Mouse (Mus musculus) olfactory bulb, adult 2 months (tissue): ENCODE measurements around the gene 4430402I18Rik.

Experiments used
- CTCF ChIP-seq: fragments of 200-500 bp; IDR thresholded peaks from 2 replicates; pipeline ENCODE4 v1.5.1; 2012; ENCODE audit warnings: low read depth, mild to moderate bottlenecking, low read length, moderate library complexity; ENCODE audit not compliant: insufficient read depth
- POLR2A ChIP-seq: fragments of 200-500 bp; IDR thresholded peaks from 2 replicates; pipeline ENCODE4 v1.6.1; 2012; ENCODE audit warnings: mild to moderate bottlenecking, low read depth, low read length, moderate library complexity; ENCODE audit not compliant: insufficient read depth

GRCm38 (mm10) chr19:29014466-29015055 lies 47.0 kb upstream of the 4430402I18Rik start:
- TF ChIP-seq CTCF = no peak
- TF ChIP-seq POLR2A = no peak
